Mouse (Mus musculus) layer of hippocampus, adult 9-10 months (tissue): ENCODE measurements at regions not wholly inside any gene's neighbourhood (a gene's known extent, or its start where the extent isn't known, plus 50 kb on each side); places are given as distances from the start of the nearest gene placed in this dataset.

Experiments used
- DNase-seq: peaks from one replicate; pipeline ENCODE4 v3.0.0; 2022; ENCODE audit warnings: low spot score

DNA sequence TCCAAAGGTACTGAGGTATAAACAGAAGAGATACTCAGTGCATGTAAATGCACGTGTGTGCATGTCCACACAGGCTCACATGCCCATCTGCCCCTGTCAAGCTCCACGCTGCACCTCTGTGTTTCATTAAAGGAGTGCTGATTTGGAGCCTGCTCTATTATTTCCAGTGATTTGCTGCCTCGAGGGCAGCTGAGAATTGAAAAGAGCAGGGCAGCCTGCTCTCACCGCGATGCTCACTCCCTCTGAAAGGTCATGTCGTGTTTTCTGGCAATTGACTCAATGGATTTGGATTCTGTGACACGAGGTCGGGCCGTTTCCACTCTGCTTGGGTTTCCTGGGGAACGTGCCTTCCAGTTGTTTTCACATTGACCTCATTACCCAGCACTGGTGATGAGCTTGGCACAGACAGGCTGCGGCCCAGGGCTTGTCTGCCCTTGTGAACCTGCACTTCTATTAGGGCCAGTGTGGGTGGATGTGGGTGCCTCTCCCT lies 167.1 kb downstream of the Fam169b start:
- DNase-seq = no peak

DNA sequence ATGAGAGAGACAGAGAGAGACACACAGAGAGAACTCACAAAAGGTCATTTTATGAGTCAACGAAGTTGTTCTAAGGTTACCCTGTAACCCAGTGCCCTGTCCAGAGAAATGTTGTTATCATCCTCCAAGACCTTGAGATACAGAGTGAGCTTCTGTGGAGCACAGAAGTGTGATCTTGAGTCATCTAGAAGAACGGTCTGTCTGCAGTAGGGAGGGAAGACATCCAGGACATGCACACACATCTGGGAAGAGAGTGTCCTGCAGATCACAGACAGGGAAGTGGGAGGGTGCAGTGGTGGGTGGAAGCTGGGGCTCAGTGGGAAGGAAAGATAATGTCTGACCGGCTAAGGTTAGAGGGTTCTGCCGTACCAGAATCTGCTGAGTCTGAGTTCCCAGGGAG lies 155.3 kb downstream of the Fam169b start:
- DNase-seq = no peak

DNA sequence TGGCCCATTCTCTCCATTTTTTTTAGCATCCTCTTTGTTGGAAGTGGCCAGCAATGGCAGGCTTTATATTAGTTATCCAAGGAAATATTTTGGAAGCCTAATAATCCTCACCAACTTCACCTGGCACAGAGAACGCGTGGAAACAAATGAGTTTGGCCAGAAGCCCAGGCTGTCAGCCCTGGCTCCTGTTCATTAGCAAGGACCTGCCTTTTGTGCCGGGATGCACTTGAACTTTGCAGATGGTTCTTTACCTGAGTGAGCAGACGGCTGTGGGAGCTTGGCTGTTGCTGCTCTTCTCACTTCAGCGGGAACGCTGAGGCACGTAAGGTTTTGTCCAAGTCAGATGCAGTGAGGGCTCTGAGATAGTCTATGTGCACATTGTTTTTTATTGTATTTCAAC lies 142.3 kb downstream of the Fam169b start:
- no peak for DNase-seq

DNA sequence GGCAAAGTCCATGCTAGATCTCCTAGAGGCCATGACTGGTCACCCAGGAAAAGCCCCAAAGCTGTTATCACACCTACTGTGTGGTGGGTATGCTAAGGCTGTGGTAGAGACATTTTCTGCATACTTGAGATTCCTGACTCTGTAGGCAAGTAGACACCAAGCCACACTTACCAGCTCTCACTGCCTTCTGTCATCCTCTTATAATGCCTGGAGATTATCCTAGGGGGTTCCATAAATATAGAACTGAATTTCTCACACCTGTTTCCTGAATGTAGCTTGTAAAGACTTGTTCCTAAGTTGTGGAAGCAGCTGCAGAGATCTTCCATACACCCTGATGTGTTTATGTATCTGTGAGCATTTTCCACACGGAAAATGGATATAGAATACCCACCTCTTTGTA lies 139.1 kb downstream of the Fam169b start:
- no peak for DNase-seq
